Mouse (Mus musculus) midbrain, embryonic 11.5 days (tissue): ENCODE results near the gene Ptprb. TPM values are rescaled to one million over a fixed set of nuclear protein-coding genes. Genes with fewer than 3 reads are reported as not detected.

Source experiments
- ATAC-seq: fragments of 200-750 bp; cut with Nextera tagmentation; 2 replicates; pipeline ENCODE4 v1.8.0; 2017; ENCODE audit warnings: moderate TSS enrichment, moderate library complexity; ENCODE audit not compliant: low FRiP score
- DNase-seq: peaks from one replicate; pipeline ENCODE4 v3.0.0; 2015; ENCODE audit warnings: low spot score; ENCODE audit errors: missing footprints
- H3K27ac ChIP-seq: fragments of 300-500 bp; sonication (generic); 2 replicates; pipeline ENCODE4 v1.5.1; 2014; ENCODE audit warnings: low read depth, low read length
- H3K27me3 ChIP-seq: fragments of 300-500 bp; sonication (generic); 2 replicates; pipeline ENCODE4 v1.6.1; 2014; ENCODE audit warnings: mild to moderate bottlenecking, low read length, moderate library complexity, mixed read lengths; ENCODE audit not compliant: control insufficient read depth, insufficient read depth
- H3K36me3 ChIP-seq: fragments of 300-500 bp; sonication (generic); 2 replicates; pipeline ENCODE4 v1.6.1; 2014; ENCODE audit warnings: mild to moderate bottlenecking, low read length, moderate library complexity, mixed read lengths; ENCODE audit not compliant: control insufficient read depth, insufficient read depth
- H3K4me1 ChIP-seq: fragments of 300-500 bp; sonication (generic); 2 replicates; pipeline ENCODE4 v1.6.1; 2014; ENCODE audit warnings: low read length; ENCODE audit not compliant: control insufficient read depth, insufficient read depth
- H3K4me2 ChIP-seq: fragments of 300-500 bp; sonication (generic); 2 replicates; pipeline ENCODE4 v1.6.1; 2014; ENCODE audit warnings: mild to moderate bottlenecking, moderate library complexity
- H3K4me3 ChIP-seq: fragments of 300-500 bp; sonication (generic); 2 replicates; pipeline ENCODE4 v1.5.1; 2014; ENCODE audit warnings: low read depth, low read length
- H3K9ac ChIP-seq: fragments of 300-500 bp; sonication (generic); 2 replicates; pipeline ENCODE4 v1.6.1; 2014; ENCODE audit warnings: low read length
- H3K9me3 ChIP-seq: fragments of 300-500 bp; sonication (generic); 2 replicates; pipeline ENCODE4 v1.6.1; 2016; ENCODE audit warnings: low read length; ENCODE audit not compliant: control insufficient read depth
- WGBS: fragments of 180-500 bp; shearing (Covaris S2); extraction: QIAGEN DNeasy Blood & Tissue Kit; methylation state at CpG from one replicate; pipeline ENCODE4 v1.1.7; 2014; 5-methylcytosine and 5-hydroxymethylcytosine counted together
- polyA plus RNA-seq: library from polyadenylated mRNA; unstranded; fragments of >200 nt; fragmentation: Nextera tagmentation; extraction: Ambion mirVana; gene quantifications from 2 replicates; pipeline ENCODE4 v1.2.1, GENCODE M21; 2014

The Ptprb gene
- polyA plus RNA-seq, 1 experiment from 2014 or later, result 2.9 TPM

GRCm38 (mm10) chr10:116341194-116341593 lies 65.9 kb downstream of the Ptprb start:
- no peak for DNase-seq
- 92% methylated on average over 12 of the region's 12 CpGs for WGBS
- no peaks in the 10 kb centered on the region for H3K9me3 ChIP-seq

GRCm38 (mm10) chr10:116346618-116347184 lies 71.4 kb downstream of the Ptprb start:
- Histone ChIP-seq H3K9ac (no peak overlapping the region), H3K36me3 (no peaks in the 10 kb centered on the region), H3K27ac (no peak overlapping the region), H3K9me3 (no peaks in the 10 kb centered on the region), H3K27me3 (no peaks in the 10 kb centered on the region), H3K4me1 (no peaks in the 10 kb centered on the region), H3K4me2 (no peak overlapping the region), H3K4me3 (no peak overlapping the region)
- WGBS, result 87% methylated on average over 15 of the region's 15 CpGs
- no peak for ATAC-seq
- DNase-seq, result no peak

More at GRCm38 (mm10) chr10:116341194-116341593, 65.9 kb downstream of the Ptprb start:
- H3K36me3 ChIP-seq, result no peaks in the 10 kb centered on the region
- H3K4me1 ChIP-seq, result no peaks in the 10 kb centered on the region
- no peak for ATAC-seq
- no peak overlapping the region for H3K4me3 ChIP-seq
- H3K9ac ChIP-seq, result no peak overlapping the region
- no peak overlapping the region for H3K27ac ChIP-seq
- no peaks in the 10 kb centered on the region for H3K27me3 ChIP-seq
- H3K4me2 ChIP-seq, result no peak overlapping the region

DNA sequence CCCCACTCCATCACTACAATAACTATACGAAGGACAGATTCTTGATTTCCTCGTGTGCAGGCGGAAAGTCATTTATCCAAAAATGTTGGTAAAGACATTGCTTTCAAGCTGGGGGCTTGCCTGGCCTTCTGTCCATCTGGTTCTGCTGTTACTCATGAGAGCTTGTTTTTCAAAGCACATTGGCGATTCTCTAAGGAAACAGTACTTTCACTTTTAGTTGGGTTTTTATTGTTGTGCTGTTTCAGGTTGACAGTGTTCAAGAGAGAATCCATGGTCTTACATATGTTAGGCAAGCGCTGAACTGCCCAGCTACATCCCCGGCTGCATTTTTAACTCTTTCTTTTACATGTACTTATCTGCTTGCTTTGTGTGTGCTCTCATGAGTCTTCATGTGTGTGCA lies 73.7 kb downstream of the Ptprb start:
- 89% methylated on average over 6 of the region's 6 CpGs for WGBS
- ATAC-seq (no peak), DNase-seq (no peak)
- Histone ChIP-seq H3K4me3 (no peak overlapping the region), H3K9me3 (no peaks in the 10 kb centered on the region), H3K27me3 (no peaks in the 10 kb centered on the region), H3K27ac (no peak overlapping the region), H3K4me1 (no peaks in the 10 kb centered on the region), H3K9ac (no peak overlapping the region), H3K4me2 (no peak overlapping the region), H3K36me3 (no peaks in the 10 kb centered on the region)

- no peak for DNase-seq
- ATAC-seq, result no peak
- no peak overlapping the region for H3K27ac ChIP-seq
- H3K4me1 ChIP-seq, result no peaks in the 10 kb centered on the region
- no peak overlapping the region for H3K9ac ChIP-seq
- H3K36me3 ChIP-seq, result no peaks in the 10 kb centered on the region
- WGBS, result 42% methylated on average over 13 of the region's 13 CpGs
- H3K27me3 ChIP-seq, result no peaks in the 10 kb centered on the region
- no peak overlapping the region for H3K4me3 ChIP-seq
- H3K9me3 ChIP-seq, result no peaks in the 10 kb centered on the region
- H3K4me2 ChIP-seq, result no peak overlapping the region
Observed at GRCm38 (mm10) chr10:116350532-116350931, 75.2 kb downstream of the Ptprb start.

GRCm38 (mm10) chr10:116354372-116354771 lies 79.0 kb downstream of the Ptprb start:
- no peak for ATAC-seq

GRCm38 (mm10) chr10:116362181-116362580 lies 86.9 kb downstream of the Ptprb start:
- H3K4me1 ChIP-seq, result peaks cover 2% of the 10 kb centered on the region; the same call in 1 of the 2 replicates
- no peaks in the 10 kb centered on the region for H3K9me3 ChIP-seq
- ATAC-seq (no peak), DNase-seq (no peak)
- no peak overlapping the region for H3K27ac ChIP-seq
- H3K9ac ChIP-seq, result no peak overlapping the region
- H3K4me3 ChIP-seq, result no peak overlapping the region
- H3K27me3 ChIP-seq, result no peaks in the 10 kb centered on the region
- 78% methylated on average over 6 of the region's 6 CpGs for WGBS
- no peaks in the 10 kb centered on the region for H3K36me3 ChIP-seq
- no peak overlapping the region for H3K4me2 ChIP-seq

More at GRCm38 (mm10) chr10:116354372-116354771, 79.0 kb downstream of the Ptprb start:
- Histone ChIP-seq H3K4me3 (no peak overlapping the region), H3K36me3 (no peaks in the 10 kb centered on the region), H3K27ac (no peak overlapping the region), H3K27me3 (no peaks in the 10 kb centered on the region), H3K9me3 (no peaks in the 10 kb centered on the region), H3K9ac (no peak overlapping the region), H3K4me1 (no peaks in the 10 kb centered on the region), H3K4me2 (no peak overlapping the region)
- no peak for DNase-seq
- 65% methylated on average over 5 of the region's 5 CpGs for WGBS

DNA sequence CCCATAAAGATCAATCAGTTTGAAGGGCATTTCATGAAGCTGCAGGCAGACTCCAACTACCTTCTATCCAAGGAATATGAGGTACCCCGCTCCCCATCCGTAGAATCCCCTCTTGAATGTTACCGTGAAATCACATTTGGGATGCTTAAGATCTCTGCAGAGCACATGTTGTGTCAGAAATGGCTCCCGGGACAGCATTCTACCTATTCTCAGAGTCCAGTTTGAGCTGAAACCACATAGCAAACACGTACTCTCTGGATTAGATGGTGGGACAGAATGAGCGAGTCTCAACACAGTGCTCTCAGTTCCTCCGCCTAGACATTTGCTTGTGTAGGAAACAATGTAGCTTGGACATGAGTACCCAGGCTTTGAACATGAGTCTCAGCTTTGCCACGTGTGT lies 87.3 kb downstream of the Ptprb start:
- DNase-seq (no peak), ATAC-seq (no peak)
- no peak overlapping the region for H3K27ac ChIP-seq
- WGBS, result 70% methylated on average over 8 of the region's 8 CpGs
- H3K4me3 ChIP-seq, result no peak overlapping the region
- no peak overlapping the region for H3K4me2 ChIP-seq
- H3K36me3 ChIP-seq, result no peaks in the 10 kb centered on the region
- peaks cover 2% of the 10 kb centered on the region; the same call in 1 of the 2 replicates for H3K4me1 ChIP-seq
- no peaks in the 10 kb centered on the region for H3K9me3 ChIP-seq
- no peaks in the 10 kb centered on the region for H3K27me3 ChIP-seq
- no peak overlapping the region for H3K9ac ChIP-seq

DNA sequence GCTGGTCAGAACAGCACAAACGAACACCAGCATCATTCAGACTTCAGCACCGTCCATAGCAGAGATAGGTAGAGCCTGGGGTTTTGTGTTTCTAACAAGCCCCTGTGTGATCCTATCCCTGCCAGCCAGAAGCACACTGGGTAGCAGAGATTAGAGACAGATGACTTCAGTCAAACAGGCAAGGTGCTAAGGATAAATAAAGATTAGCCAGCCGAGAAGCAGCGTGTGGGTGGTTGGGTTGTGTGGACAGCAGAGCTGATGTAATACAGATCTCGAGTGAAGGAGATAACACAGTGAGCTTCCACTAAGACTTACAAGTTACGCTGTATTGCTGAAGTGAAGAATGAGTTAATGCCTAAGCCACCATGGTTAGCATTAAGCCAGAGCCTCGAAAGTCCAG lies 89.4 kb downstream of the Ptprb start:
- no peak overlapping the region for H3K27ac ChIP-seq
- DNase-seq (no peak), ATAC-seq (no peak)
- H3K9me3 ChIP-seq, result no peaks in the 10 kb centered on the region
- H3K4me3 ChIP-seq, result no peak overlapping the region
- H3K27me3 ChIP-seq, result no peaks in the 10 kb centered on the region
- no peaks in the 10 kb centered on the region for H3K36me3 ChIP-seq
- H3K4me2 ChIP-seq, result no peak overlapping the region
- H3K9ac ChIP-seq, result no peak overlapping the region
- WGBS, result 45% methylated on average over 7 of the region's 7 CpGs
- H3K4me1 ChIP-seq, result peaks cover 2% of the 10 kb centered on the region; the same call in 1 of the 2 replicates

DNA sequence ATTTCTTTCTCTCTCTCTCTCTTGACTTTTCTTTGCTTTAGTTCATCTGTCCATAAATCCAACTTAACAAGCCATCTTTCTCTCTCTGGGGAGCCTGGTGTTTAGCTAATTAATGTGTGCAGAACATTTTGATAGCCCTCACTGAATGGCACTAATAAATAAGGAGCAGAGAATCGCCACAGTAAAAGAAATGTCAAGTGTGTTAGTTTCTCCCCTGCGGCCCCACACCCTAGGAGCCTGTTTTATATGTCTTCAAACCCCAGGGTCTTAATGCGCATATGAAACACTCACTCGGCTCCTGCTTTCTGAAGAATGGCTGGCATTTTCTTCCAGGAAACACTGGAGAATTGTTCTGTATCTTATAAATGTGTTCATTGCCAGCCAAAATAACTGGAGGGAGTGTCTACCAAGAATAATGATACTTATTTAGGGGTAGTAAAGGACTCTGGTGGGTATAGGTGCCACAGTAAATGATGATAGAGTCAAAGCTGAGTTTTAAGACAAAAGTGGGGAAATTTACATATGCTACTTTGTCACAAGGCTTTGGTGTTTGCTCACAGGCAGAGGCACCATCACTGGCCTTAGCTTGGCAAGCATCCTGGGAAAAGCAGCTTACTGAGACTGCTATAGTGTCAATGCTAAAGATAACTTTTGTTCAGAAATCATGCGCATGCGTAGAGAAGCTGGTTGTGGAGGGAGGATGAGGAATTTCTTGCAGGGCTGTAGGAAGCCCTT lies 95.8 kb downstream of the Ptprb start:
- Histone ChIP-seq H3K27ac (no peak overlapping the region), H3K4me2 (no peak overlapping the region), H3K9ac (no peak overlapping the region), H3K4me1 (no peaks in the 10 kb centered on the region), H3K36me3 (no peaks in the 10 kb centered on the region), H3K9me3 (no peaks in the 10 kb centered on the region), H3K4me3 (no peak overlapping the region), H3K27me3 (no peaks in the 10 kb centered on the region)
- DNase-seq (no peak), ATAC-seq (no peak)
- 46% methylated on average over 6 of the region's 6 CpGs for WGBS
